Mouse (Mus musculus) thymus, postnatal 4 days (tissue): ENCODE measurements around the gene Hacl1.

Experiments used
- DNase-seq: peaks from one replicate; pipeline ENCODE4 v3.0.0; 2021

The Hacl1 gene

GRCm38 (mm10) chr14:31661671-31662554 is 20.8 kb upstream of the Hacl1 start:
- DNase-seq, result peak; percentile 79

- no peak for DNase-seq
These were observed 19.4 kb upstream of the Hacl1 start for GRCm38 (mm10) chr14:31660312-31661093.

GRCm38 (mm10) chr14:31659501-31660181 is 18.6 kb upstream of the Hacl1 start:
- DNase-seq, result no peak

- DNase-seq, result no peak
These were observed 17.1 kb upstream of the Hacl1 start for GRCm38 (mm10) chr14:31658126-31658680.

- DNase-seq, result peak; percentile 84
These were observed 16.0 kb upstream of the Hacl1 start for GRCm38 (mm10) chr14:31656857-31657645.

- DNase-seq, result no peak
These were observed 15.3 kb upstream of the Hacl1 start for GRCm38 (mm10) chr14:31656386-31656785.

- DNase-seq, result no peak
These were observed 14.3 kb upstream of the Hacl1 start for GRCm38 (mm10) chr14:31655406-31655805.

- DNase-seq, result no peak
These were observed 13.7 kb upstream of the Hacl1 start for GRCm38 (mm10) chr14:31654816-31655215.

GRCm38 (mm10) chr14:31653101-31653875 is 12.2 kb upstream of the Hacl1 start:
- DNase-seq, result no peak

- DNase-seq, result no peak
These were observed 11.5 kb upstream of the Hacl1 start for GRCm38 (mm10) chr14:31652624-31653023.

- DNase-seq, result no peak
These were observed 11.0 kb upstream of the Hacl1 start for GRCm38 (mm10) chr14:31652106-31652505.

- DNase-seq, result no peak
These were observed 10.1 kb upstream of the Hacl1 start for GRCm38 (mm10) chr14:31651206-31651605.

GRCm38 (mm10) chr14:31650347-31650746 is 9.3 kb upstream of the Hacl1 start:
- DNase-seq, result no peak

GRCm38 (mm10) chr14:31647991-31648390 is 6.9 kb upstream of the Hacl1 start:
- no peak for DNase-seq

- DNase-seq, result no peak
These were observed 4.8 kb upstream of the Hacl1 start for GRCm38 (mm10) chr14:31645920-31646319.

GRCm38 (mm10) chr14:31644931-31645547 is 4.0 kb upstream of the Hacl1 start:
- DNase-seq, result peak; percentile 33

- no peak for DNase-seq
These were observed 3.2 kb upstream of the Hacl1 start for GRCm38 (mm10) chr14:31644183-31644830.

GRCm38 (mm10) chr14:31641506-31642155 is 545 bp upstream of the Hacl1 start:
- no peak for DNase-seq

GRCm38 (mm10) chr14:31640346-31640889 is 668 bp downstream of the Hacl1 start, which contains the start of gene Gm49387:
Gm49387 (minus strand) TSS chr14:31640878.
- no peak for DNase-seq
